Mouse (Mus musculus): Measurements from ENCODE around the gene Scaf4.
"Not testable (repeated sequence)": the region's sequence is repeated elsewhere in the genome, so short reads cannot be mapped to it uniquely, and the experiment has no call there.

Gene Scaf4

DNA sequence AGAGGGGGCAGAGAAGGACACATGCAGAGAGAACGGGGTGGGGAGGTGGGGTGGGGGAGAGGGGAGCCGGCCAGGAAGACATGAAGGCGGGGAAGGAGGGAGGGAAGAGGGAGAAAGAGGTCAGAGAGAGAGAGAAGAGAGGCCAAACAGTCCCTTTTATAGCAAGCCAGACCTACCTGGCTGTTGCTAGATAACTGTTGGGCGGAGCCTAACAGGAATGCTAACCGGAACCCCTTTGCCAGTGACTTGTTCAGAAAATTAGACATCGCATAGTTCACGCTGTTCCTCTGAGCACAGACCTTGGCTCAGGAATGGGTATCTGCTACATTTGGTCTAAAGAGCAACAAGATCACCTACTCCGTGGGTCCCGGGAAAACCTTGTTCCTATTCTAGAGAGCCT lies 6.7 kb upstream of the Scaf4 start:
- no peak for DNase-seq

- DNase-seq = peak; percentile 14
Measured at GRCm38 (mm10) chr16:90284916-90285315, 613 bp upstream of the Scaf4 start.

GRCm38 (mm10) chr16:90283266-90283904 lies 918 bp downstream of the Scaf4 start:
- DNase-seq = peak; percentile 79

DNA sequence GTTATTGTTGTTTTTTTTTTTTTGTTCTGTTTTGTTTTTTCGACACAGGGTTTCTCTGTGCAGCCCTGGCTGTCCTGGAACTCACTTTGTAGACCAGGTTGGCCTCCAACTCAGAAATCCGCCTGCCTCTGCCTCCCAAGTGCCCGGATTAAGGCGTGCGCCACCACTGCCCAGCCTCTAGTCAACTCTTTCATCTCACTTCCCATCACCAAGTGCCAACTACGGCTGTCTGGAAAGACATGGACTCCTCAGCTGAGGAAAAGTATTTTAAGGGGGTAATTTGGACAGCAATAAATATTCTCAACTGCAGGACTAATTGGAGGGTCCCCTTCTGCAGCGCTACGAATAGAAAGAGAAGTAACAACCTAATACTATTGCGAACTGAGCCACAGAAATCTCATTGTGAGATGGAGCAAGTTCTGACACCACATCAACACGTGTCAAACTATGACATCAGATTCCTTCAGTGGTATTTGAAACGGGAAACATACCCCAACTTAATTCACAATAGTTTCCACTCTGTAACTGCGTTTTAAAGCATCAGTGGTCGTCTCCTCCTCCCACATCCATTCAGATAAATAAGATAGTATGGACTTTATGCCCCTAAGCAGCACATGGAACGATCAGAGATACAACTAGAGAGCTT lies 1.6 kb downstream of the Scaf4 start:
- no peak for DNase-seq

DNA sequence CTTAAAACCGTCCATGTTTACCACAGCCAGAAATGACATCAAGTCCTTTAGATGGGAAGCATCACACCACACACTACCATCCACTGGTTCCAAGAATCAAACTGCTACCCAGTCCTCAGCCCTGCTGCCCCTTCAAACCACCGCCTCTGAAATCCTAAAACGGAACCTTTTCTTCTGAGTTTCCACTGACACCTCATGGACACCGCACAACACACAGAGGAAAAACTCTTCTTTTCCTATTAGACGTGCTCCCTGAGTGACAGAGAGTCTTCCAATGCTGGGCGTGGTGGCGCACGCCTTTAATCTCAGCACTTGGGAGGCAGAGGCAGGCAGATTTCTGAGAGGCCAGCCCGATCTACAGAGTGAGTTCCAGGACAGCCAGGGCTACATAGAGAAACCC lies 2.9 kb downstream of the Scaf4 start:
- DNase-seq = no peak

GRCm38 (mm10) chr16:90280989-90281388 lies 3.3 kb downstream of the Scaf4 start:
- no peak for DNase-seq

GRCm38 (mm10) chr16:90280515-90280914 lies 3.8 kb downstream of the Scaf4 start:
- no peak for DNase-seq

DNA sequence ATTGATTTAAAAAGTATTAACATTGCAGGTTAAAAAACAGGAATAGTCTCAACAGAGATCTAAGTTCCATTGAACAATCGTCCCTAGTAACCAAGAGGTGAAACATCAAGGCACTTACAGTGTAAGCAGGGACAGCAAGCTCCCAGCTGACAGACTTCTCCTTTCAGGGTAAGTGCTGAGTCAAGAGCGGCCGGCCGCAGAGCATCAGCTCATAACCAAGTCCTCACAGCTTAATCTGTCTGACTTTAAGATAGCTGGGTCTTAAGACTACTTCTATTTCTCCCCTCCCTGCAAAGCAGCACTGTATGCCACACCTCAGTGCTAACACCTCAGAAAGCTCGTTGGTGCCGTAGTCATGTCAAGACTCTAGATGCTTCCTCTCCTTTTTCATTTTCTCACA lies 5.2 kb downstream of the Scaf4 start:
- DNase-seq = no peak

DNA sequence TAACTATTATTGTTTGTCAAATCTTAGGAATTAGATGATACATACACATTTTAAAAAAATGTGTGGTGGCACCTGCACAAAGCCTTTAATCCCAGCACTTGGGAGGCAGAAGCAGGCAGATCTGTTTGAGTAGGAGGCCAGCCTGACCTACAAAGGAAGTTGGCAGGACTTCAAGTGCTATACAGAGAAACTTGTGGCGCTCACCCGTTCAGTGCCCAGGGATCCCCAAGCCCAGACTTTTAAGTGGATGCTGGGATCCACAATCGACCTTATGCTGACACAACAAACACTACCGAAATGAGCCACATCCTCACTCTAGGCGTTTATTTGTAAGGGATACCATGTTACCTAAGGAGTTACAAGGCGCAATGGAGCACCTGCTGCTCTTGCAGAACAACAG lies 8.8 kb downstream of the Scaf4 start:
- DNase-seq = no peak

- DNase-seq = peak; percentile 14
Measured at GRCm38 (mm10) chr16:90266581-90266980, 17.7 kb downstream of the Scaf4 start.

DNA sequence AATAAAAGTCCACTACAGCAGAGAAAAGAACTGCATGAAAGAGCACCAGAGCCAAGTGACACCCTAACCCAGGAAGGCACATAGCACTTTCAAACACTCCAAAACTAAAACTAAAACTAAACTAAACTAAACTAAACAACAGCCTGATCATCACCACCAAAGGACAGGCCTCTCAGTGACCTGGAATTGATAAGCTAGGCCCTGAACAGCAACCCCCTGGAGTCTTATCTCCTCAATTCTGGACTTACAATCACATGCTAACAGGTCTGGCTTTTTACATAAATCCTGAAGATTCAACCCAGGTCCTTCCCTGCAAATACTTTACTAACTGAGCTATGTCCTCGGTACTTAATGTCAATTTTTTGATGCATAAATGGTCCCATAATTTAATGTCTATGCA lies 19.2 kb downstream of the Scaf4 start:
- DNase-seq = no peak

DNA sequence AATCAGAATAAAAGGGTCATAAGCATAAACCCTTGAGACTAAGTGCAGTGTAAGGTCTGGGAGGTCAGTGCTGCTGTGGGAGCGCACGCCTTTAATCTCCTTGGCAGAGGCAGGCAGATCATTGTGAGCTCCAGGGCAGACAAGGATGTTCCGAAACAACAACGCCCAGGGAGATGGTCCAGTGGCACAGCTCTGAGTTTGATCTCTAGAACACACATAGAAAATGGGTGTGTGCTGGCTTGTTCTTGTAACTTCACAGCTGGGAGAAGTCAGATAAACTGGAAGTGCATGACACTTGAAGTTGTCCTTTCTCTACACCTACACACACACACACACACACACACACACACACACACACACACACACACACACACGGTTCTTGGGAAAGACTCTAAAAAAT lies 20.3 kb downstream of the Scaf4 start:
- DNase-seq = no peak

GRCm38 (mm10) chr16:90261791-90262190 lies 22.5 kb downstream of the Scaf4 start:
- DNase-seq = no peak

DNA sequence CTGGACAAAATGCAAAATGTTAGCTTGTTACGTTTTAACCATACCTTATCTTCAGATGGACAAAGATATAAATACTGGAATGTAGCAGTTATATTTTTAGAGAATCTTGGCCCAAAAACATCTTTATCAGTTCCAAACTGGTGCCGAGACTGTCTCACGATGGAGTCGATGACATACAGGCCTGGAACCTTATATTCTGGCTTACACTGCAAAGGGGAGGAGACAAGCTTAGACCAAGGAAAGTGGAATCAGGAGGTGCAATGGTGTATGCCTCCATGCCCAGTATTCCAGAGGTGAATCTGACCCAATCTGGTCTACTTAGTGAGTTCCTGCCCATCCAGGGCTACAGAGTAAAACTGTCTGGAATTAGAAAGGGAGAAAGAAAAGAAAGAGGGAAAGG lies 24.2 kb downstream of the Scaf4 start:
- no peak for DNase-seq

DNA sequence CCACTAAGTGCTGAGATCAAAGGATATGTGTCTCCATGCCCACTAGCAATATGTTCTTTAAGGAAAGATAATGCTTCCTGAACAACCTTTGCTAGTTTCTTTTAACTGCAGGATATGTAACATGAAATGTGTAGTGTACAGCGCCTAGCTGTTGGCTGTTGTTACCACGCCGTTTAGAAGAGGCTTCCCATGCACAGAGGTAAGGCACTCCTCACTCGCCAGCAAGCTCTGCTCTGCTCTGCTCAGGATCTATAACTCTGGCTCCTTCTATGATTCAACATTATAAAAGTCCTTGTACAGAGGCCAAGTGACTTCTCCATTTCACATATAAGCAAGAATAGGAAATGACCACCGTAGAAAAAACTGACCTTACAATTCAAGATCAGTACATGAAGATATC lies 24.7 kb downstream of the Scaf4 start:
- no peak for DNase-seq

GRCm38 (mm10) chr16:90258950-90259349 lies 25.4 kb downstream of the Scaf4 start:
- no peak for DNase-seq

DNA sequence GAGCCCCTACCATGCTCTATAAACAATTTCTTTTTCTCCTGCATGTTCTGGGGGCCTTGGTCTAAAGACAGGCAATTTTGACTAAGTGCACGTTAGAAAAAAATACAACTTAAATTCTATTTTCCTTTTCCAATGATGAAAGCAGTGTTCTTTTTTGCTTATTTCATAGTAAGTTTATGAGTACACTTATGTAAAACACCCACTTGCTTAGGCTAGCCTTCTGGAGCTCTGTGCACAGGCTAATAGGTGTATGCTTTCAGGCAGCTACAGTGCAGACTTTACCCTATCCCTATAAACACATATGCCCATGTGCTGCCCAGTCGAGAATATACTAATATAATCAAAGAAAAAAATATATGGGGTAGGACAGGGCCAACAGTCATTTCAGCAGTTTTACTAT lies 31.8 kb downstream of the Scaf4 start:
- DNase-seq = no peak

- DNase-seq = not testable (repeated sequence)
Measured at GRCm38 (mm10) chr16:90251256-90251655, 33.0 kb downstream of the Scaf4 start.

DNA sequence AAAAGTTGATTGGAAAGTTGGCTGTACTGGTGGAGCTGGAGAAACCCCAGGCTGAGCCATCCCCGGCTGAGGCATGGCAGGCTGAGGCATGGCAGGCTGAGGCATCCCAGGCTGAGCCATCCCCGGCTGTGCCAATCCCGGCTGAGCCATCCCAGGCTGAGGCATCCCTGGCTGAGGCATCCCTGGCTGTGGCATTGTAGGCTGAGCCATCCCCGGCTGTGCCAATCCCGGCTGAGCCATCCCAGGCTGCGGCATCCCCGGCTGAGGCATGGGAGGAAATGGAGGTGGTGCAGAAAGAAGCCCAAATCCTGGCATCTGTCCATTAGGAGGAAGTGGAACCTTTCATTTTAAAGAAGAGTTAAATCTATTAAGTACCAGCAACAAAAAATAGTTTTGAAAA lies 34.2 kb downstream of the Scaf4 start:
- no peak for DNase-seq

- no peak for DNase-seq
Measured at GRCm38 (mm10) chr16:90242426-90243304, 41.6 kb downstream of the Scaf4 start.

DNA sequence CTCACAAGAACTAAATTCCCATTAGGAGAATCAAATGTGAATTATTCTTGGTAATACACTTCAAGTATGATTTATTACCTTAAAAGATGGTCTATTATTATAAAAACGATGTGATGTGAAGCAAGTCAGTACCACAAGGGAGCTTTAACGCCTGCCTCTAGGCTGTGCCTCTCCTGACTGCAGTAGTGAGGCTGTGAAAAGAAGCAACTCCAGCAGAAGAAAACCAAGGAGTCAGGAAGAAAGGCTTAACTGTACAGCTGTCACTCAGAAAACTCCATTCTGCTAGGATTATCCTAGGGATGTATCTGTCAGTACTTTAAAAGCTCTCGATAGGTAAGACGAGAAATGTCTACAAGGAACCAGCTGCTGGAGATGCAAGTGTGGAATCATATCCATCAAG lies 42.4 kb downstream of the Scaf4 start:
- DNase-seq = no peak

DNA sequence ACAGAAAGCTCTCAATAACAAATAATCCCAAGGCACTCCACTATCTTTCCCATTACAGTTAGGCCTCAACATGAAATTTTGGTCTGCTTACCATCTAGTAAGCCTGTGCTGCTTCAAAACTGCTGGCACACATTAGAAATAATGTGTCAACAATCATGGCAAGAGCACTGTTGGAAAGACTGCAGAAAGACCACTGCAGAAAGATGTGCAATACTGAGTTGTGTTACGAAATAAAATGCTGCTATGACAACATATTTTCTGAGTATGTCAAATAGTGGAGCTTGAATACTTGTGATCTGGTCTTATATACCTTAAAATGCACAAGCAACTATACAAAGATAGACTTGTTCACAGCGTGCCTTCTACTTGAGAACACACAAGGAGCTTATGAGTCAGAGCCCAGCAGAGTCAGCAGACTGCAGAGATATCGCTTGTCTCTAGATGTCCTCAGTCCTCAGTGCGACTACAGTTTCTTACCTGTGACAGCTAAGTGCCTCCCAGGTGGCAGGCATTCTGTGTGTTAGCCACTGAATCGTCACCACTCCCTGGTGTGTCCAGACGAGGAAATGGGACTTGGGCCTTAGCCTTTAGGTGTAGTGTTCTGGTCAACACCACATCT lies 45.1 kb downstream of the Scaf4 start:
- no peak for DNase-seq

DNA sequence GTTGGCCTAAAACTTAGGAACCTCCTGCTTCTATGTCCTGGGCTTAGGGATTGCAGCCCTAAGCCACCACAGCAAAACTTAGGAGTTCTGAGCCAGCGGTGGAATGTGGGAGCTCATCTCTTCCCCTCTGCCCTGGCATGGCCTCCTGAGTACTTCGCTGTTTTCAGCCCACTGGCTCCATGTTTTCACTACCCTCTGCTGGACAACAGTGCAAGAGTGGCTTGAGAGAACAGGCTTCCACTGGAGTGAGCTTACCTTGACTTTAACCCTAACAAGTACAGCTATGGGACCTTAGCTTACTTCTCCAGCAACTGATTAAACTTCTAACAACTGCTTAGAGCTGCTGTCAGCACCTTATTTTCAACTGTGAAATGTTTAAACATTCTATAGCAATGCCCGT lies 49.1 kb downstream of the Scaf4 start:
- no peak for DNase-seq

DNA sequence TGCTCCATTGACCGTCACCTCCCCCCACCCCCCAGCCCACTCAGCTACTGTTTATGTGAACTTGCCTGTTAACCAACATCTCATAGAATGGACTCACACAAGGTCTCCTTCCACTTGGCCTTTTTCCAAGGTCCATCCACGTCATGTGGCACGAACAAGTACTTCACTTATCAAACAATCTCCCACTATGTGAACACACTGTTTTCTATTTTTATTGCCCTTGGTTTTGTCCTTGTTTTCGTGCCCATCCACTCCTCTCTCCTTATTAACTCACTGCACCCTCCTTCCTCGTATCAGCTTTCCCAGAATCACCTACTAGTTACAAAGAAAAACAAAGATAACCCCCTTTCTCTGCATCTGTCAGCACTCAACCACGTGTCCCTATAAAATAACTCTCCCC lies 49.7 kb downstream of the Scaf4 start:
- no peak for DNase-seq

Measured in kidney, postnatal 14 days (tissue).